Mouse (Mus musculus) stomach, embryonic 14.5 days (tissue): ENCODE results near the gene Dip2b. TPM values are rescaled to one million over a fixed set of nuclear protein-coding genes. Genes with fewer than 3 reads are reported as not detected.

ENCODE experiments used
- ATAC-seq: fragments of 200-750 bp; cut with Nextera tagmentation; 2 replicates; pipeline ENCODE4 v1.8.0; 2017; ENCODE audit warnings: low read depth, moderate TSS enrichment; ENCODE audit not compliant: insufficient number of reproducible peaks, insufficient read depth, low FRiP score
- H3K27ac ChIP-seq: fragments of 300-500 bp; sonication (generic); 2 replicates; pipeline ENCODE4 v1.5.1; 2014; ENCODE audit warnings: mild to moderate bottlenecking, low read length, moderate library complexity, mixed read lengths
- H3K27me3 ChIP-seq: fragments of 300-500 bp; sonication (generic); 2 replicates; pipeline ENCODE4 v1.6.1; 2014; ENCODE audit warnings: low read length, control low read depth, mixed read lengths; ENCODE audit not compliant: control insufficient read depth, insufficient read depth
- H3K36me3 ChIP-seq: fragments of 300-500 bp; sonication (generic); 2 replicates; pipeline ENCODE4 v1.6.1; 2014; ENCODE audit warnings: mild to moderate bottlenecking, control low read depth, low read length, moderate library complexity, mixed read lengths; ENCODE audit not compliant: control insufficient read depth, insufficient read depth
- H3K4me1 ChIP-seq: fragments of 300-500 bp; sonication (generic); 2 replicates; pipeline ENCODE4 v1.6.1; 2014; ENCODE audit warnings: low read length, control low read depth, mixed read lengths; ENCODE audit not compliant: control insufficient read depth, insufficient read depth
- H3K4me2 ChIP-seq: fragments of 300-500 bp; sonication (generic); replicated peaks from 2 replicates; pipeline ENCODE4 v1.6.1; 2014; ENCODE audit warnings: low read depth, low read length, control low read depth
- H3K4me3 ChIP-seq: fragments of 300-500 bp; sonication (generic); 2 replicates; pipeline ENCODE4 v1.5.1; 2014; ENCODE audit warnings: low read depth, low read length, control low read depth
- H3K9ac ChIP-seq: fragments of 300-500 bp; sonication (generic); replicated peaks from 2 replicates; pipeline ENCODE4 v1.6.1; 2014; ENCODE audit warnings: low read depth, mild to moderate bottlenecking, control low read depth, low read length, moderate library complexity, mixed read lengths
- H3K9me3 ChIP-seq: fragments of 300-500 bp; sonication (generic); 2 replicates; pipeline ENCODE4 v1.6.1; 2016; ENCODE audit warnings: low read depth, low read length, control low read depth; ENCODE audit not compliant: control insufficient read depth
- WGBS: fragments of 180-500 bp; shearing (Covaris S2); extraction: QIAGEN DNeasy Blood & Tissue Kit; methylation state at CpG from one replicate; pipeline ENCODE4 v1.1.7; 2014; 5-methylcytosine and 5-hydroxymethylcytosine counted together
- polyA plus RNA-seq: library from polyadenylated mRNA; unstranded; fragments of >200 nt; fragmentation: Nextera tagmentation; extraction: Ambion mirVana; gene quantifications from 2 replicates; pipeline ENCODE4 v1.2.1, GENCODE M21; 2014

The Dip2b gene
- polyA plus RNA-seq, 1 experiment from 2014 or later: 18.2 TPM

DNA sequence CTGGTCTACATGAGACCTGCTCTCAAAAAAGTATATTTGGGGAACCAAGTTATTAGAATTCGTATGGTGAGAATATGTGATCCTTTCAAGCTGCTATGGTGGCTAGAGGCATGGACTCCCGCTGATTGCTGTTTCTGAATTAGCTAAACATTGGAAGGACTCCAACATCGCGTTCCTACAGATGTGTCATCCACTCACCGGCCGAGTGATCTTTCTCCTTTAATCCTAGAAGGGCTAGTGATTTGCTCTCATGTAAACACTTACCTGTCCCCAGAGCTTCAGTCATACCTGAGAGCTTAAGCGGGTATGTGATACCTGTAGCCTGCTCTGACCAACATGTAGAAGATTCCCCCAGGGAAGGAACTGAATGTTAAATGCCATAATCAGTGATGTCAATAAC lies 182.5 kb downstream of the Dip2b start:
- H3K4me1 ChIP-seq: no peaks in the 10 kb centered on the region
- peaks cover 12% of the 10 kb centered on the region; the same call in 1 of the 2 replicates for H3K9me3 ChIP-seq
- 70% methylated on average over 7 of the region's 7 CpGs for WGBS
- ATAC-seq: no peak
- H3K27me3 ChIP-seq: no peaks in the 10 kb centered on the region
- H3K4me3 ChIP-seq: no peak overlapping the region
- no peak overlapping the region for H3K9ac ChIP-seq
- no peak overlapping the region for H3K4me2 ChIP-seq
- no peak overlapping the region for H3K27ac ChIP-seq
- peaks cover 5% of the 10 kb centered on the region; the same call in 1 of the 2 replicates for H3K36me3 ChIP-seq

DNA sequence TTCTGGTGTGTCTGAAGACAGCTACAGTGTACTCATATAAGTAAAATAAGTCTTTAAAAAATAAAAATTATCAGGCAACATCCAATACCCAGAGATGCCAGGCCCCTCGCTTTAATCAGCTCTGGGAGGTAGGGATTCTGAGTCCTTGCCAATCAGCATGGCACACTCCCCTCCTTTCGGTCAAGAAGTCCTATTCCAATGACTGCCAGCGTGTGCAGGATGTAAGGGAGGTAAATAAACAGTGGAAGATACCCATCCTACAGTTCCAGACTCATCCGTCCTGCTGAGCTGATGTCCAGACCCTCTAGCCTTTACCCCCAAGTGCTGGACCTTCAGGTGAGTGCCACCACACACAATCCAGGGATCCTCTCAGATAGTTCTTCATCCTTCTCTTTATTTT lies 186.9 kb downstream of the Dip2b start:
- 97% methylated on average over 4 of the region's 4 CpGs for WGBS
- H3K4me2 ChIP-seq: no peak overlapping the region
- peaks cover 12% of the 10 kb centered on the region; the same call in 1 of the 2 replicates for H3K9me3 ChIP-seq
- no peak for ATAC-seq
- H3K36me3 ChIP-seq: no peaks in the 10 kb centered on the region
- no peak overlapping the region for H3K4me3 ChIP-seq
- no peak overlapping the region for H3K27ac ChIP-seq
- H3K27me3 ChIP-seq: no peaks in the 10 kb centered on the region
- no peak overlapping the region for H3K9ac ChIP-seq
- H3K4me1 ChIP-seq: peaks cover 10% of the 10 kb centered on the region; the same call in 1 of the 2 replicates

DNA sequence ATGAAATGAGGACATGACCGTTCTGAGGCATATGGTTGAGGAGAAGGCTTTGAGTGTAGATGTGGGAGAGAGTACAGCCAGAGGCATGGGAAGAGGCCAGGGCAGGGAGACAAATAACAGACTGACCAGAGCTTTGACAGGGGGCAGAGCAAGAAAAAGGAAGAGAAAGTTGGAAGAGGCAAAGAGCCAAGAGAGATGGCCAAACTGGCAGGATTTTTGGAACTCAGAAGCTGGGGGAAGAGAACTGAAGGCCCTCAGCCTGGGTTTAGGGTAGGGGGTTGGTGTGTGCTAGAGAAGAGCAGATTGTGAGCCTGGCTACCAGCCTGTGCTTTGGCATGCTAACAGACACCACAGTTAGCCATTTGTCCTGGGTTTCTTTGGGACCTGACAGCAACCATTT lies 187.4 kb downstream of the Dip2b start:
- Histone ChIP-seq H3K9me3 (peaks cover 12% of the 10 kb centered on the region; the same call in 1 of the 2 replicates), H3K4me3 (no peak overlapping the region), H3K36me3 (no peaks in the 10 kb centered on the region), H3K4me2 (no peak overlapping the region), H3K27ac (no peak overlapping the region), H3K27me3 (no peaks in the 10 kb centered on the region), H3K4me1 (peaks cover 10% of the 10 kb centered on the region; the same call in 1 of the 2 replicates), H3K9ac (no peak overlapping the region)
- ATAC-seq: no peak
- WGBS: 70% methylated on average over 1 of the region's 1 CpGs

DNA sequence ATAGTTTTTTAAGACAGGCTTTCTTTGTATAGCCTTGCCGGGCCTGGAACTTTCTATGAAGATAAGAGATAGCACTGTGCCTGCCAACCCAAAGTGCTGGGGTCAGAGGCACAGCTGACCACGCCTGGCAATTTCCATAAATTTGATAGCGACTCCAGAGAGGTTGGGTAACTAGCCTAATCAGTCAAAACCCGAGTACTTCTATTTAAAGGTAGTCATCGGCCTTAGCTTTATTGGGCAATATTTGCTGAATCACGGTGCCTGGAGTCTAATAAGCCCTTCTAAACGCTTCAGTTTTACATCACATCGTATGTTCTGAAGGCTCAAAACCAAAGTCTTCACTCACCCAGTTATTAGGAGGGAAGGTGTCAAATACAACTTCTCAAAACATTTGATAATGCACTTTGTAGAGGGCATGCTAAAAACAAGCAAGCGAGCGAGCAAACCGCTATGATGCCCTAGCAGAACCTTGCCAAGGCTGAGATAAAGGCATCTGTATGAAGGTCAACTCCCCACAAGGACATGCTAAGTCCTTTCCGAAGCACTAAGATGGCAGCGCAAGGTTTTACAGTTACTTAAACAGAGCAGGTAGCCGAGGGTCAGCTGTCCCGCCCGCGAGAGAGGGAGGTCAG lies 188.7 kb downstream of the Dip2b start:
- peak overlapping the region; percentile 100 for H3K27ac ChIP-seq
- peak overlapping the region; percentile 79 for H3K4me3 ChIP-seq
- peaks cover 10% of the 10 kb centered on the region; the same call in 1 of the 2 replicates for H3K4me1 ChIP-seq
- ATAC-seq: peak; percentile 50
- peak overlapping the region; percentile 87 for H3K4me2 ChIP-seq
- no peaks in the 10 kb centered on the region for H3K36me3 ChIP-seq
- WGBS: 3% methylated on average over 17 of the region's 17 CpGs
- no peaks in the 10 kb centered on the region for H3K27me3 ChIP-seq
- peaks cover 12% of the 10 kb centered on the region; the same call in 1 of the 2 replicates for H3K9me3 ChIP-seq
- H3K9ac ChIP-seq: peak overlapping the region; percentile 99

DNA sequence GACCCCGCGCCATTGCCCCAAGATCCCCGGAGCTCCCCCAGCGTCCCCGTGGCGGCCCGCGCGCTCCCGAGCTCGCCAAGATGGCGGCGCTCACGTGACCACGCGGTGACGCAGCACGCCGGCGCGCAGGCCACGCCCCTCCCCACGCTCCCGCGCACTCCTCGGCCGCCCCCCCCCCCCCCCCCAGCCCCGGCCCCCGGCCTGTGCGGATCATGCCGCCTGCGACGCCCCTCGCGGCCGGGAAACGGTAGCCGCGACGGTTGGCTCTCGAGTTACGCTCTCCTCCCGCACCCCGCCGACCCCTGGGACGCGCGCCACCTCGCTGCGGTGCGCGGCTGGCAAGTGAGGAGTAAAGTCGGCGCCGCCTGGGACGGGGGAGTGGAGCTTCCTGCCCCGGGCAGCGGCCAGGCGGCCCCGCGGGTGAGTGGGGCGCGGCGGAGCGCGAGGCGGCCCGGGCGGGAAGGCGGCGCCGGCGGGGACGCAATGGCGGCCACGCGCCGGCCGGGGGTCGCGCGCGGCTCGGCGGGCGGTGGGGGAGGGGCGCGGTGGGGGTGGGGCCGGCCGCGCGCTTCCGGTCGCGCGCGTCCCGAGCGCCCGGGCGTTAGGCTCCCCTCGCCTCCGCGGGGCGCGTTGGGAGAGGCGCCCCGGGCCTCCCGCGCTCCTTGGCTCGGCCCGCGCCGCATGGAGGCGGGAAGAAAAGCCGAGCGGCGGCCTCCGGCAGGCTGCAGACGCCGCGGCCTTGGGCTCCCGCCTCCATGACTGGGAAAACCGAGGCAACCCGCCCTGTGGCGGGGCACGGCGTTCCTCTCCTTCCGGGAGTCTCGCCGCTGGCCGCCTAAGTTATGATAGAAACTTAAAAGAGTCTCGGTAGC lies 189.4 kb downstream of the Dip2b start, which contains the start of gene Atf1:
Gene Atf1, plus strand, starts transcription at position 157 of the 872 bp plus-strand sequence.
- Histone ChIP-seq H3K4me3 (peak within 1 kb of the TSS; percentile 79), H3K36me3 (peaks cover under 1% of the 10 kb centered on the region; the same call in 1 of the 2 replicates), H3K9me3 (peaks cover 5% of the 10 kb centered on the region; the same call in 1 of the 2 replicates), H3K4me2 (peak within 1 kb of the TSS; percentile 87), H3K27ac (peak within 1 kb of the TSS; percentile 100), H3K4me1 (peaks cover 10% of the 10 kb centered on the region; the same call in 1 of the 2 replicates), H3K9ac (peak within 1 kb of the TSS; percentile 99), H3K27me3 (no peaks in the 10 kb centered on the region)
- WGBS: under 1% methylated on average over 64 of the region's 133 CpGs
- ATAC-seq: peak; percentile 87

DNA sequence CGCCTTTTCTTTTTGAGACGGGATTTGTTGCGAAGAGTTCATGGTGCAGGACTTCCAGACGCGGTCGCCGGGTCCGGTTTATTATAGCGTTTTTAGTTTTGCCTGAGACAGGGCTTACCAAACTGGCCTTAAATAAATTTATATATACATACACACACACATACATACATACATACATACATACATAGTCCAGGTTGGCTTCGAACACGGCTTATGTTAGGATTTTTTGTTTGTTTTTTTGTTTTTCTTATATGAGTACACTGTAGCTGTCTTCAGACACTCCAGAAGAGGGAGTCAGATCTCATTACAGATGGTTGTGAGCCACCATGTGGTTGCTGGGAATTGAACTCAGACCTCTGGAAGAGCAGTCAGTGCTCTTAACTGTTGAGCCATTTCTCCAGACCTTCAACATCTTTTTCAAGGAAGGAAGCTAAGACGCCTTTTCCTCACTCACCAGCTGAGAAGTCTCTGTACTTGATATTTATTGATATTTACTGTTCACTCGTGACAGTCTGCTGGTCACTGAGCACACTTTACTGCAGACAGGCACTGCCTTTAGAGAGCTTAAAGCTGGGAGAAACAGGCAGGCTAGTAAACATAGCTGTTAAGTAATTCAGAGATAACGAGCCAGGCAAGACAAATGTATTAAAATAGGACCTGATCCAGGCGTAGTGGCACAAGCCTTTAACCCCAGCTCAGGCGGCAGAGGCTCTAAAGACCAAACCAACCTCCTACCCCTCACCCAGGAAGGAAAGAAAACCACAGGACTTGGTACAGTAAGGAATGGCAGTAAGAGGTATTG lies 190.3 kb downstream of the Dip2b start:
- Histone ChIP-seq H3K4me1 (peaks cover 10% of the 10 kb centered on the region; the same call in 1 of the 2 replicates), H3K36me3 (peaks cover 5% of the 10 kb centered on the region; the same call in 1 of the 2 replicates), H3K9me3 (no peaks in the 10 kb centered on the region), H3K27me3 (no peaks in the 10 kb centered on the region), H3K4me2 (peak overlapping the region; percentile 46), H3K4me3 (peak overlapping the region; percentile 79), H3K27ac (peak overlapping the region; percentile 100), H3K9ac (peak overlapping the region; percentile 99)
- ATAC-seq: no peak
- 10% methylated on average over 16 of the region's 16 CpGs for WGBS

DNA sequence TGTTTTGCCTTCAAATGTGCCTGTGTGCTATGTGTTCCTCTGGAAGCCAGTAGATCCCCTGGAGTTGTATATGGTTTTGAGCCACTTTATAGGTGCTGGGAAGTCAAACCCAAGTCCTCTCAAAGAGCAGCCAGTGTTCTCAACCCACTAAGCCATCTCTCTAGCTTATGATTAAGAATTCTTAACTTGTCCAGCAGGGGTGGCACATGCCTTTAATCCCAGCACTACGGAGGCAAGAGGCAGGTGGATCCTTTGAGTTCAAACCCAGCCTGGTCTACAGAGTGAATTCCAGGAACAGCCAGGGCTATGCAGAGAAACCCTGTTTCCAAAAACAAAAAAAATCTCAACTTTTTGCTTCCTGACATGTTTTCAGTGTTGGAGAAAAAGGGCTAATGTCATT lies 192.2 kb downstream of the Dip2b start:
- Histone ChIP-seq H3K4me1 (peaks cover 10% of the 10 kb centered on the region; the same call in 1 of the 2 replicates), H3K9ac (no peak overlapping the region), H3K36me3 (peaks cover 14% of the 10 kb centered on the region), H3K4me2 (no peak overlapping the region), H3K27ac (no peak overlapping the region), H3K27me3 (no peaks in the 10 kb centered on the region), H3K4me3 (no peak overlapping the region), H3K9me3 (no peaks in the 10 kb centered on the region)
- WGBS: 75% methylated on average over 1 of the region's 1 CpGs
- ATAC-seq: no peak
